Mouse (Mus musculus) gastrocnemius, postnatal 4 days (tissue): Measurements from ENCODE around the gene Pom121l2. TPM values are rescaled to one million over a fixed set of nuclear protein-coding genes. Genes with fewer than 3 reads are reported as not detected.

Experiments used
- DNase-seq, 2 experiments: peaks; one replicate each; pipeline ENCODE4 v3.0.0; 2021 to 2022; ENCODE audit warnings: low spot score in 2 of 2, mixed read lengths in 2 of 2
- long read RNA-seq, 2 experiments: library from polyadenylated mRNA; stranded (forward); transcript quantifications; one replicate each; pipeline ENCODE4 v2.0.0; 2021
- total RNA-seq, 2 experiments: library from RNA; stranded (reverse); gene quantifications; 2 replicates each; pipeline ENCODE4 v1.2.3; 2021

The Pom121l2 gene
- total RNA-seq = not detected
- long read RNA-seq, experiment 1 = 0 reads
- long read RNA-seq, experiment 2 = 0 reads

GRCm38 (mm10) chr13:21980981-21981802 is at the start of gene Pom121l2:
TSS of gene Pom121l2 (plus strand) at chr13:21981194.
- peak; percentile 52 to 75 for DNase-seq

- no peak for DNase-seq
These were observed 49.3 kb upstream of the Pom121l2 start for GRCm38 (mm10) chr13:21931740-21932139.

GRCm38 (mm10) chr13:21933626-21934548 is 47.1 kb upstream of the Pom121l2 start:
- no peak for DNase-seq

GRCm38 (mm10) chr13:21934982-21935791 is 45.8 kb upstream of the Pom121l2 start:
- peak; percentile 25 to 39 for DNase-seq

GRCm38 (mm10) chr13:21935833-21936232 is 45.2 kb upstream of the Pom121l2 start:
- no peak for DNase-seq

GRCm38 (mm10) chr13:21936968-21937367 is 44.0 kb upstream of the Pom121l2 start:
- no peak for DNase-seq

GRCm38 (mm10) chr13:21940213-21940612 is 40.8 kb upstream of the Pom121l2 start:
- DNase-seq = peak; percentile 67 to 78

- peak; percentile 46 to 70 for DNase-seq
These were observed 40.1 kb upstream of the Pom121l2 start for GRCm38 (mm10) chr13:21940811-21941321.

- no peak for DNase-seq
These were observed 37.4 kb upstream of the Pom121l2 start for GRCm38 (mm10) chr13:21943644-21944043.

GRCm38 (mm10) chr13:21944592-21944925 is 36.4 kb upstream of the Pom121l2 start:
- no peak for DNase-seq

GRCm38 (mm10) chr13:21944926-21945740 is 35.9 kb upstream of the Pom121l2 start, which contains the start of gene Zfp184:
TSS of gene Zfp184 (plus strand) at chr13:21945094.
- peak; percentile 38 to 76 for DNase-seq

- DNase-seq = no peak
These were observed 11.7 kb upstream of the Pom121l2 start for GRCm38 (mm10) chr13:21969269-21969668.

GRCm38 (mm10) chr13:21969816-21970215 is 11.2 kb upstream of the Pom121l2 start:
- DNase-seq = no peak

- no peak for DNase-seq
These were observed 9.4 kb upstream of the Pom121l2 start for GRCm38 (mm10) chr13:21971641-21972040.

- peak; percentile 86 to 90 for DNase-seq
These were observed 6.7 kb upstream of the Pom121l2 start for GRCm38 (mm10) chr13:21974221-21974725.

- DNase-seq = peak; percentile 27 to 58
These were observed 6.1 kb upstream of the Pom121l2 start for GRCm38 (mm10) chr13:21974726-21975473.

- no peak for DNase-seq
These were observed 804 bp downstream of the Pom121l2 start for GRCm38 (mm10) chr13:21981803-21982193.

GRCm38 (mm10) chr13:21984486-21984885 is 3.5 kb downstream of the Pom121l2 start:
- no peak for DNase-seq

- DNase-seq = no peak
These were observed 11.6 kb downstream of the Pom121l2 start for GRCm38 (mm10) chr13:21992550-21992949.
